Comparison of ENCODE assay signal across 8 mouse cellular contexts in genomic region chr5:113135513-113135912, GRCm38 (mm10). TPM values are rescaled to one million over a fixed set of nuclear protein-coding genes. Genes with fewer than 3 reads are reported as not detected.
DNase-seq lines count a peak whose midpoint lies in the region; ATAC-seq and TF ChIP-seq lines count a peak whose summit lies in the region.
"Had no signal": no experiment of that assay in that cellular context is flagged by ENCODE, and none has a peak within 500 bp of the region (broad histone marks: within the 10 kb centered on the region; RNA-seq: fewer than 3 reads in every experiment).

No protein-coding gene starts in this region.

- no peak for ATAC-seq in lung, postnatal 0 days
- ATAC-seq in forebrain, embryonic 16.5 days = no peak
- ATAC-seq in intestine, embryonic 15.5 days = peak; percentile 49
- no peak for ATAC-seq in monocyte, adult 5-6 weeks (replicated peaks; ENCODE audit: insufficient number of reproducible peaks, low FRiP score, low TSS enrichment, poor library complexity, severe bottlenecking)

- TF ChIP-seq POLR2A in olfactory bulb, adult 2 months (IDR thresholded peaks at IDR 0.05; ENCODE audit: insufficient read depth, low read depth, low read length) = no peak

- TF ChIP-seq CTCF in lung, postnatal 0 days (IDR thresholded peaks at IDR 0.05) = no peak
- no peak for TF ChIP-seq CTCF in olfactory bulb, adult 2 months (IDR thresholded peaks at IDR 0.05; ENCODE audit: insufficient read depth, low read depth, low read length)

- H3K36me3 ChIP-seq in lung, postnatal 0 days (ENCODE audit: insufficient read depth, low read length) = no peaks in the 10 kb centered on the region
- H3K36me3 ChIP-seq in forebrain, embryonic 16.5 days (ENCODE audit: control insufficient read depth, insufficient read depth) = no peaks in the 10 kb centered on the region
- no peaks in the 10 kb centered on the region for H3K36me3 ChIP-seq in intestine, embryonic 15.5 days

- H3K4me2 ChIP-seq in lung, postnatal 0 days (replicated peaks; ENCODE audit: low read depth, low read length) = peak overlapping the region; percentile 80
- H3K4me2 ChIP-seq in forebrain, embryonic 16.5 days (ENCODE audit: low read length) = peak overlapping the region; percentile 7
- H3K4me2 ChIP-seq in intestine, embryonic 15.5 days (replicated peaks) = peak overlapping the region; percentile 94

- no peak for TF ChIP-seq EP300 in lung, postnatal 0 days (IDR thresholded peaks at IDR 0.05)

- peak overlapping the region; percentile 75; the same call in 1 of the 2 replicates for H3K9ac ChIP-seq in lung, postnatal 0 days (replicated peaks; ENCODE audit: low read depth)
- H3K9ac ChIP-seq in forebrain, embryonic 16.5 days (replicated peaks; ENCODE audit: low read depth, low read length) = no peak overlapping the region
- H3K9ac ChIP-seq in intestine, embryonic 15.5 days = peak overlapping the region; percentile 66; the same call in 1 of the 2 replicates

- H3K27me3 ChIP-seq in lung, postnatal 0 days (replicated peaks; ENCODE audit: insufficient read depth, low read length) = no peaks in the 10 kb centered on the region
- H3K27me3 ChIP-seq in forebrain, embryonic 16.5 days (replicated peaks; ENCODE audit: control insufficient read depth, insufficient read depth, low read length) = 0 out of 2 replicates have a peak, but pooled peaks cover 2% of the 10 kb centered on the region
- H3K27me3 ChIP-seq in intestine, embryonic 15.5 days (replicated peaks) = peaks cover 6% of the 10 kb centered on the region; the same call in 1 of the 2 replicates

- WGBS in lung, postnatal 0 days = 12% methylated on average over 10 of the region's 10 CpGs
- WGBS in forebrain, embryonic 16.5 days = 32% methylated on average over 10 of the region's 10 CpGs
- 21% methylated on average over 10 of the region's 10 CpGs for WGBS in intestine, embryonic 15.5 days
- WGBS in olfactory bulb, adult 2 months = 33% methylated on average over 10 of the region's 10 CpGs

- no peaks in the 10 kb centered on the region for H3K9me3 ChIP-seq in lung, postnatal 0 days (ENCODE audit: low read length)
- peaks cover under 1% of the 10 kb centered on the region; the same call in 1 of the 2 replicates for H3K9me3 ChIP-seq in forebrain, embryonic 16.5 days (ENCODE audit: control insufficient read depth, low read length)
- H3K9me3 ChIP-seq in intestine, embryonic 15.5 days = no peaks in the 10 kb centered on the region

- peak overlapping the region; percentile 53 for H3K4me3 ChIP-seq in lung, postnatal 0 days (ENCODE audit: low read depth, low read length)
- H3K4me3 ChIP-seq in forebrain, embryonic 16.5 days (replicated peaks; ENCODE audit: low read length) = no peak overlapping the region
- peak overlapping the region; percentile 49; the same call in 1 of the 2 replicates for H3K4me3 ChIP-seq in intestine, embryonic 15.5 days (replicated peaks)
- peak overlapping the region; percentile 68 for H3K4me3 ChIP-seq in olfactory bulb, adult 2 months (ENCODE audit: insufficient read depth, low read depth, low read length)

- DNase-seq in lung, postnatal 0 days (ENCODE audit: low spot score) = no peak
- no peak for DNase-seq in lung, postnatal 36 days
- DNase-seq in urinary bladder, postnatal 25 days (ENCODE audit: low spot score) = no peak
- DNase-seq: kidney, adult 11 months had no signal

- H3K4me1 ChIP-seq in lung, postnatal 0 days (ENCODE audit: insufficient read depth, low read depth, low read length) = peaks cover 11% of the 10 kb centered on the region
- peaks cover 31% of the 10 kb centered on the region for H3K4me1 ChIP-seq in forebrain, embryonic 16.5 days (replicated peaks; ENCODE audit: control insufficient read depth, insufficient read depth, low read length)
- peaks cover 61% of the 10 kb centered on the region for H3K4me1 ChIP-seq in intestine, embryonic 15.5 days (replicated peaks)
- peaks cover 54% of the 10 kb centered on the region for H3K4me1 ChIP-seq in olfactory bulb, adult 2 months (ENCODE audit: control insufficient read depth, insufficient read depth, low read length)

- H3K27ac ChIP-seq in lung, postnatal 0 days (ENCODE audit: low read length) = peak overlapping the region; percentile 94
- no peak overlapping the region; the same call in 1 of the 2 replicates for H3K27ac ChIP-seq in forebrain, embryonic 16.5 days (ENCODE audit: low read length)
- peak overlapping the region; percentile 95 for H3K27ac ChIP-seq in intestine, embryonic 15.5 days
- H3K27ac ChIP-seq in olfactory bulb, adult 2 months (ENCODE audit: insufficient read depth, low read depth, low read length) = no peak overlapping the region

RNA-seq across cellular contexts. Expression of gene Crybb3, which starts 54.1 kb away (rescaled TPM):
- polyA plus RNA-seq in lung, postnatal 0 days (2015; fragmentation: Nextera tagmentation; extraction: Ambion mirVana) = 0.57 and 1.5 TPM in 2 replicates
- polyA plus RNA-seq in forebrain, embryonic 16.5 days (2015; fragmentation: Nextera tagmentation; extraction: Ambion mirVana) = 0.56 and 0.94 TPM in 2 replicates
- 0.36 and 1.1 TPM in 2 replicates for polyA plus RNA-seq in intestine, embryonic 15.5 days (2015; fragmentation: Nextera tagmentation; extraction: Ambion mirVana)
- polyA plus RNA-seq in olfactory bulb, adult 2 months (2012; ENCODE audit: insufficient read depth, insufficient read length, low replicate concordance, missing spikeins) = not detected in 2 replicates
- not detected in 3 replicates for total RNA-seq in monocyte, adult 5-6 weeks (2017)

Comparison
In these comparisons a context has a peak if more than half of its experiments do, and no peak if none do; other contexts are left out.
1. H3K27ac ChIP-seq: peak in lung, postnatal 0 days (single experiment) and intestine, embryonic 15.5 days (single experiment); none in forebrain, embryonic 16.5 days (single experiment) and olfactory bulb, adult 2 months (single experiment).
2. H3K4me2 ChIP-seq: peak in every context shown above with its lines; median percentile 94 in intestine, embryonic 15.5 days; 80 in lung, postnatal 0 days; 7 in forebrain, embryonic 16.5 days.